Mouse (Mus musculus) E14TG2a.4 (cell line): Measurements from ENCODE around the gene Fam189a2.

Experiments used
- H3K27me3 ChIP-seq: 2 replicates; pipeline ENCODE4 v1.6.1; 2014; ENCODE audit warnings: low read length, control low read depth; ENCODE audit not compliant: insufficient read depth
- H3K36me3 ChIP-seq: 2 replicates; pipeline ENCODE4 v1.6.1; 2014; ENCODE audit warnings: low read length, control low read depth; ENCODE audit not compliant: insufficient read depth
- H3K4me1 ChIP-seq: replicated peaks from 2 replicates; pipeline ENCODE4 v1.6.1; 2014; ENCODE audit warnings: low read depth, low read length, control low read depth
- H3K4me3 ChIP-seq: replicated peaks from 2 replicates; pipeline ENCODE4 v1.5.1; 2014; ENCODE audit warnings: mild to moderate bottlenecking, low read length
- H3K9me3 ChIP-seq: 2 replicates; pipeline ENCODE4 v1.6.1; 2014; ENCODE audit warnings: low read length, control low read depth
- CTCF ChIP-seq: conservative IDR thresholded peaks from 2 replicates; pipeline ENCODE4 v1.5.1; 2014; ENCODE audit warnings: low read length
- NANOG ChIP-seq: IDR thresholded peaks from 2 replicates; pipeline ENCODE4 v1.6.1; 2014; ENCODE audit warnings: borderline replicate concordance, low read length, mixed read lengths
- POU5F1 ChIP-seq: IDR thresholded peaks from 2 replicates; pipeline ENCODE4 v1.6.1; 2014; ENCODE audit warnings: low read length, borderline replicate concordance

The Fam189a2 gene

DNA sequence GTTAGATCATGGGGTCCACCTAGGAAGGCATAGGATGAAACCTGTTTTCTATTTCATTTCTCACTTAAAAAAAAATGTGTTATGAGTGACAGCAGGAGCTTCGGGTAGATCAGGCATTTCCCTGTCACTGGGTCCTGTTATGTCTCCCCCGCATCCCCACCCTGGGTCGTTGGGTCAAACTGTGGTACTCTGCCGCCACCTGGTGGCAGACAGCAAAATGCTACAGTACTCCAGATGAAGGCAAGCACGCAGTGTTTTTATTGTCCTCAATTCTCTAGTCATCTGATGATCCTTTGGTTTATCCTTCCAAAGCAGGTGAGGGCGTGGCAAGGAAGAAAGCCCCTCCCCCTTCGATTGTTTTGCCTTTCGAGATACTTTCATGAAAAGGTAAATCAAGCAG, 69.3 kb downstream of the Fam189a2 start:
- no peak overlapping the region for H3K4me3 ChIP-seq
- H3K4me1 ChIP-seq: peaks cover 24% of the 10 kb centered on the region
- TF ChIP-seq NANOG: no peak
- TF ChIP-seq POU5F1: no peak
- TF ChIP-seq CTCF: peak; percentile 85
- H3K27me3 ChIP-seq: peaks cover 30% of the 10 kb centered on the region
- H3K9me3 ChIP-seq: no peaks in the 10 kb centered on the region; the same call in 1 of the 2 replicates
- no peaks in the 10 kb centered on the region for H3K36me3 ChIP-seq

DNA sequence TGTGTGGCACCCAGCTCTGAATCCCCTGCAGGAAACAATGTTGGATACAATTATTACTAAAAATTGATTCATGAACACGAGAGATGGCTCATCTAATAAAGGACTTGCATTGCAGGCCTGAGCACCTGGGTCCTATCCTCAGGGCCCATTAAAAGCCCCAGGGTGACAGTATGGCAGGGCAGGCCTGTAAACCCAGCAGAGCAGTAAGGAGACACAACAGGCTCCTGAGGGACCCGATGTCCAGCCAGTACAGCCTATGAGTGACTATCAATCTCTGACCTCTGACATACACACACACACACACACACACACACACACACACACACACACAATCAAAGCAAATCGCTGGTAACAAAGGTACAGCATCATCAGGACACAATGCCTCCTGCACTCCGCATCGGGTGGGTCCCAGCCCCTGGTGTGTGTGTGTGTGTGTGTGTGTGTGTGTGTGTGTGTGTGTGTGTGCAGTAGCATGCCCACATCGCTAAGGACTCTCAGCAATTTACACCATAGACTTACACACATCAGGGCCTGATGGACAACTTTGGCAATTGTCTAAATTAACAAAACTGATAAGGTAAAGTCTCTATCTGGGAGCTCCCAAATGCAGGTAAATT, 69.9 kb downstream of the Fam189a2 start:
- H3K4me1 ChIP-seq: peaks cover 30% of the 10 kb centered on the region
- no peak overlapping the region for H3K4me3 ChIP-seq
- TF ChIP-seq NANOG: no peak
- no peaks in the 10 kb centered on the region for H3K36me3 ChIP-seq
- H3K27me3 ChIP-seq: peaks cover 30% of the 10 kb centered on the region
- H3K9me3 ChIP-seq: no peaks in the 10 kb centered on the region; the same call in 1 of the 2 replicates

DNA sequence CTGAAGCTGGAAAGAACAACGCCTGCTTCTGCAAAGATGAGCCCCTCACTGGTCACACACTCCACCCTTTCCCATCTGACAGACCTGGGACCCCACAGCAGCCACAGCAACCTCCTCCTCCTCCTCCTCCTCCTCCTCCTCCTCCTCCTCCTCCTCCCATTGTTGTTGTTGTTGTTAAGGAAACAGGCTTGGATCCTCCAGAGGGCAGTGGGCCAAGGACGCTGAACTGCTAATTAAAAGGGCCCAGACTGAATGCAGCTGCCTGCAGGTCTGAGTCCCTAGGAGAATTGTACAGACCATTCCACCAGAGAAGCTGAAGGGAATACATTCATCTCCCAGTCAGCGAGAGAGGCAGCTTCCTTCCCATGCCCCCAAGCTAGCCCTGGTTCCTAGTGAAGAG, 70.5 kb downstream of the Fam189a2 start:
- Histone ChIP-seq H3K4me3 (no peak overlapping the region), H3K36me3 (no peaks in the 10 kb centered on the region)
- TF ChIP-seq POU5F1 (no peak), CTCF (no peak), NANOG (no peak)

DNA sequence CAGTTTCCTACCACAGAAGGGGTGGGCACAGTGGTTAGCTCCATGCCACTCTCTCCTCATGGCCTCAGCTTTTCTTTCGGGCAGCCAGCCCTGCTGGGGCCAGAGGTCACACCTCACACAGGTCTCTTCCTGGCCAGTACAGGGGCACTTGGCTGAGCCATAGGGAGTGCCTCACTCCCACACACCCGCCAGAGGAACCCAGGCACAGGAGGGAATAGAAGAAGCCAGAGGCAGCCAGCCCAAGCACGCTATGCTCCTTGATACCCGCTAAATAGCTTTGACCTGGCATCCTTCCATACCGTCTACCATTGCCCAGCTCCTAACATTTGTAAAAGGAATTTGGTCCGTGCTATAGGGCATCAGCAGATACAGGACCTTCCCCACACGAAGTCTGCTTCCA, 70.9 kb downstream of the Fam189a2 start:
- peaks cover 30% of the 10 kb centered on the region for H3K27me3 ChIP-seq
- no peaks in the 10 kb centered on the region for H3K36me3 ChIP-seq
- H3K4me1 ChIP-seq: peaks cover 39% of the 10 kb centered on the region
- no peak for TF ChIP-seq POU5F1
- TF ChIP-seq NANOG: no peak
- TF ChIP-seq CTCF: no peak
- H3K9me3 ChIP-seq: no peaks in the 10 kb centered on the region; the same call in 1 of the 2 replicates
- no peak overlapping the region for H3K4me3 ChIP-seq

More for the DNA sequence above, 70.5 kb downstream of the Fam189a2 start:
- peaks cover 30% of the 10 kb centered on the region for H3K27me3 ChIP-seq
- H3K4me1 ChIP-seq: peaks cover 36% of the 10 kb centered on the region
- no peaks in the 10 kb centered on the region; the same call in 1 of the 2 replicates for H3K9me3 ChIP-seq

DNA sequence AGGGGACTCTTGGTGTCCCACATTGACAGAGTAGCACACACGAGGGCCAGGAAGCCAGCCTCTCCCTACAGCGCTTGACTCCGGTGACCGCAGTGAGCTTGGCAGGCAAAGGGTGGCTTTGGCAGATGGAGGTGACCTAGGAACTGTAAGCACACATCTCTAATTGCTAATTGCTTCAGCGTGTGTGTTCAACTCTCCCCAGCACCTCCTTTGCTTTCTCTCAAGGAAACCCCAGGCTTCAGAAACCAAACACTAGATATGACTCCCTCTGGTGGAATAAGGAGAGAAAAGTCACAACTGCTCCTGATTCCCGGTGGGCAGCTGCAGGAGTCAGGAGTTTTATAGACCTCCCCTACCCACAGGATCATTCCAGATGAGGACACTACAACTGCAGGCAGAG, 71.9 kb downstream of the Fam189a2 start:
- H3K36me3 ChIP-seq: no peaks in the 10 kb centered on the region
- H3K4me3 ChIP-seq: no peak overlapping the region
- no peak for TF ChIP-seq NANOG
- peak; percentile 34; the same call in 1 of the 2 replicates for TF ChIP-seq CTCF
- TF ChIP-seq POU5F1: no peak
- peaks cover 48% of the 10 kb centered on the region for H3K4me1 ChIP-seq
- no peaks in the 10 kb centered on the region; the same call in 1 of the 2 replicates for H3K9me3 ChIP-seq
- peaks cover 21% of the 10 kb centered on the region for H3K27me3 ChIP-seq

DNA sequence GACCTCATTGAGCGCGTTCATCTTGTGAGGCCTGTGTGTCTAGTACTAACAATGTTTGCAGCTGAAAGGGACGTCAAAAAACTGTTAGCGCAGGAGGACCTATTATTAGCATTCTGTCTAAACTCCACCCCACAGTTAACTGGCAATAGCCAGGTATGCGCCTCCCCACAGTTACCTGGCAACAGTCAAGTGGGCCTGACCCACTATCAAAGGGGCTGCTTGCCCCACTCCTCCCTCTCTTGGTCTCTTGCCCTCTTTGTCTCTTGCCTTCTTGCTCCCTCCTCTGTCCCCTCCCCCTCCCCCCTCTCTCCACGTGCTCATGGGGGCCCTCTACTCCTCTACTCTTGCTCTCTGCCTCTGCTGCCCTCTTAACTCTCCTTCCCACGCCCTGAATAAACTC, 73.3 kb downstream of the Fam189a2 start:
- peaks cover 52% of the 10 kb centered on the region for H3K4me1 ChIP-seq

DNA sequence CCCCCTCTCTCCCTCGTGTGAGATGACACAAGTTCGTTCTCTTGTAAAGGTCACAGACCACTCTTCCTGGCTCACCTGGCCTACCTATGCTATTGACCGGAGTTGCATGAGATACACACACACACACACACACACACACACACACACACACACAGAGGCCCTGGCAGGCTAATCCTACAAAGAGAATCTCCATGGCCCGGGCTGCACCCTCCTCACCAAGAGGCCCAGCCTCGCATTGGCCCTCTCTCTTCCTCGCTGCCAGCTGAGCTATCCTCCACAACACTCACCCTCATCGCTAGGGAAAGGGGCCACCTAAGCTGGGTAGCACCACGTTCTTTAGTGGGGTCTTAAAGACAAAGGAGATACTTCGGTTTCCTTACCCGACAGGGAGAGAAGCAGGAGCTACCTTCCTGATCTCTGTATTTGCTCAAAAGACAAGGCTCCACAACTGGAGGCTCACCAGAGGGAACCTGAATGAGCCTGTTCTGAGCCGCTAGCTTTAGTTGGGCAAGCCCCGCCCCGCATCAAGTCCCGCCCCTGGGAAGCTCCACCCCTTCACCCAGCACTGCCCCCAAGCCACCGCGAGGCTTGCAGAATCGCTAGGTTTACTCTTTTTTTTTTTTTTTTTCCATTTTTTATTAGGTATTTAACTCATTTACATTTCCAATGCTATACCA, 74.4 kb downstream of the Fam189a2 start:
- Histone ChIP-seq H3K4me3 (peak overlapping the region; percentile 69), H3K27me3 (peaks cover 10% of the 10 kb centered on the region; the same call in 1 of the 2 replicates), H3K9me3 (no peaks in the 10 kb centered on the region), H3K36me3 (no peaks in the 10 kb centered on the region), H3K4me1 (peaks cover 46% of the 10 kb centered on the region)
- TF ChIP-seq CTCF: no peak
- no peak for TF ChIP-seq NANOG
- no peak for TF ChIP-seq POU5F1

More for the DNA sequence above, 73.3 kb downstream of the Fam189a2 start:
- Histone ChIP-seq H3K36me3 (no peaks in the 10 kb centered on the region), H3K27me3 (peaks cover 14% of the 10 kb centered on the region; the same call in 1 of the 2 replicates), H3K9me3 (no peaks in the 10 kb centered on the region), H3K4me3 (no peak overlapping the region)
- TF ChIP-seq POU5F1 (no peak), CTCF (no peak), NANOG (no peak)

DNA sequence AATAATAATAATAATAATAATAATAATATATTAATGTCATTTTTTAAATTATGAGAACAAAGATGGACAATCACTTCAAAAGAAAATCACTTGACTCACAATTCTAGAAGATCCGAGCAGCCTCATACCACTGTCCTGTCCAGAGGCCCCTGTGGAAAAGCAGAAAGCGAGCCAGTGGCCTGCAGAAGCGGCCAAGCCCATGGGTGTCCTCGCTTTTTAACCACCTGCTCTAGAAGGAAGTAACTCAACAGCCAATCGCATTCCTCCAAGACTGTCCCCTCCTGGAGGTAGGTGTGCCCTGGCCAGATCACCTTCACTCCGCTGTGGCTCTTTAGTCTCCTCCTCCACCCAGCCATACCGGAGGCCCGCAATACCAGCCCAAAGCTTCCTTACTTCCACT, 75.4 kb downstream of the Fam189a2 start:
- peak overlapping the region; percentile 69 for H3K4me3 ChIP-seq
- H3K9me3 ChIP-seq: no peaks in the 10 kb centered on the region; the same call in 1 of the 2 replicates
- H3K36me3 ChIP-seq: no peaks in the 10 kb centered on the region
- peaks cover 9% of the 10 kb centered on the region; the same call in 1 of the 2 replicates for H3K27me3 ChIP-seq
- peaks cover 46% of the 10 kb centered on the region for H3K4me1 ChIP-seq
- TF ChIP-seq POU5F1 (no peak), NANOG (no peak), CTCF (no peak)

DNA sequence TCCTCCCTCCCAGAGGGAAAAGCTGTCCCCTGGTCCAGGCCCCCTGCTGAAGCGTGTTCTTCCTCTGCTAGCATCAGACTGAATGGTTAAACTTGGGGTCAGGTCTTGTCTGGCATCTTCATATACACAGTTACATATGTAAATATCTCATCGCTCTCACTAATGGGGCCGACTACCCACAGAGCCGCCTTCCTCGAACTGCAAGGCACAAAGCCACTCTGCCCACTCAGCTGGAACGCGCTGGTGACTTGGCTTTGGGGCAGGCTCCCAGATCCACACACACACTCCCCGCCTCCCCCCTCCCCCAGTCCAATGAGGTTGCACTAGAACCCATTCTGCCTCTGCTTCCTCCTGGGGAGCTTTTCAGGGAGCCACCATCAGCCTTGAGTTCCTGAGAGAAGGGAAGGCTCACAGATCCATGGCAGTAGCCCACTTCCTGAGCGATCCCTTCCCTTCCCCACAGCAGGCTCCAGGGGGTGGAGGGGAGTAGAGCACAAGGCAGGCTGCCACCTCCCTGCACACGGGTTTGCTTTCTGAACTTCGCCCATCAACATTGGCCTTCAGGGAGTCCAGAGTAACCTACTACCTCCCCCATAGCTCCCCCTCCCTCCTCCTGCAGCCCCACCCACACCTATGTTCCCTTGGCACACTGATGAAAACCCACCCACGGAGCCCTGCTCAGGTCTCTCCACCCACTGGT, 82.4 kb downstream of the Fam189a2 start:
- TF ChIP-seq POU5F1 (no peak), CTCF (no peak), NANOG (no peak)
- Histone ChIP-seq H3K4me3 (peak overlapping the region; percentile 60), H3K36me3 (0 out of 2 replicates have a peak, but pooled peaks cover 4% of the 10 kb centered on the region), H3K9me3 (no peaks in the 10 kb centered on the region; the same call in 1 of the 2 replicates), H3K27me3 (peaks cover 5% of the 10 kb centered on the region; the same call in 1 of the 2 replicates), H3K4me1 (peaks cover 41% of the 10 kb centered on the region)
